Mouse (Mus musculus) ES-E14 (cell line): ENCODE results near the gene Dusp19.

ENCODE experiments used
- CHD2 ChIP-seq: IDR thresholded peaks from 2 replicates; pipeline ENCODE4 v1.6.1; 2014; ENCODE audit warnings: mild to moderate bottlenecking, low read depth, low read length, inconsistent platforms
- HCFC1 ChIP-seq: IDR thresholded peaks from 2 replicates; pipeline ENCODE4 v1.6.1; 2012; ENCODE audit warnings: low read length, inconsistent platforms, borderline replicate concordance; ENCODE audit not compliant: insufficient read depth
- MAFK ChIP-seq: IDR thresholded peaks from 2 replicates; pipeline ENCODE4 v1.6.1; 2014; ENCODE audit warnings: mild to moderate bottlenecking, low read depth, low read length, inconsistent platforms; ENCODE audit not compliant: insufficient read depth
- ZC3H11A ChIP-seq: IDR thresholded peaks from 2 replicates; pipeline ENCODE4 v1.6.1; 2012; ENCODE audit warnings: low read depth, mild to moderate bottlenecking, inconsistent platforms, low read length, borderline replicate concordance

GRCm38 (mm10) chr2:80570656-80571055 is 46.2 kb upstream of the Dusp19 start:
- TF ChIP-seq MAFK (no peak), CHD2 (no peak), ZC3H11A (no peak), HCFC1 (no peak)
